Mouse (Mus musculus): Measurements from ENCODE around the gene Ube2m.

Gene Ube2m

DNA sequence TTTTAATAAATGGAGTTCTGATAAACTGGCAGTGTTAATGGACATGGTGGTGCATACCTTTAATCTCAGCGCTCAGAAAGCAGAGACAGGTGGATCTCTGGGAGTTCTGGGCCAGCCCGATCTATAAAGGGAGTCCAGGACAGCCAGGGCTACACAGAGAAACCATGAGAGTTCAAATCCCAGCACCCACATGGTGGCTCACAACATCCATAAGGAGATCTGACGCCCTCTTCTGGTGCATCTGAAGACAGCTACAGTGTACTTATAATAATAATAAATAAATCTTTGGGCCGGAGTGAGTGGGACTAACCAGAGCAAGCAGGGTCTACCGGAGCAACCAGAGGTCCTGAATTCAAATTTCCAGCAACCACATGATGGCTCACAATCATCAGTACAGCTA lies 34.7 kb downstream of the Ube2m start:
- DNase-seq (ENCODE audit: low read depth, low spot score) = no peak

GRCm38 (mm10) chr7:13001584-13001983 lies 36.5 kb downstream of the Ube2m start:
- no peak for DNase-seq (ENCODE audit: low read depth, low spot score)

DNA sequence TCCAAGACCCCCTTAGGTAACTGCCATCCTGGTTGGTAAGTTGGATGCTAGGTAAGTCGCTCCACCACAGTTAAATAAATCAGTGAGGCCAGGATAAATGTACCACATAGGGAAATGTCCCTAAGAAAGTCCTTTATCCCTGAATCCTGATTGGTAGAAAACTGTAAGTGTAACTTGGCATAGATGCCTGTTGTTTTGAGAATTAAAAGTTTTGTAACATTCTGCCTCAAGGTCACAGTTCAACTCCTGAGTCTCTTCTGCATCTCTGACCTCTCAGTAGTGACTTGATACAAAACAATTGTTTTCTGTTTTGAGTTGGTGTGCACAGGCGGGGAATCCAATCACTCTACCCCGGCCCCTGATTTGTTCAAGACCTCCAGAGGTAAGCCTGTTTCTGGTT lies 39.2 kb downstream of the Ube2m start, which contains the start of gene Trim28:
TSS of gene Trim28 (plus strand) at position 264 of the 400 bp plus-strand sequence.
- no peak for DNase-seq (ENCODE audit: low read depth, low spot score)

GRCm38 (mm10) chr7:12998053-12998452 lies 40.0 kb downstream of the Ube2m start, which contains the start of gene Slc27a5:
Gene Slc27a5 (minus strand): TSS chr7:12998192.
- DNase-seq (ENCODE audit: low read depth, low spot score) = no peak

DNA sequence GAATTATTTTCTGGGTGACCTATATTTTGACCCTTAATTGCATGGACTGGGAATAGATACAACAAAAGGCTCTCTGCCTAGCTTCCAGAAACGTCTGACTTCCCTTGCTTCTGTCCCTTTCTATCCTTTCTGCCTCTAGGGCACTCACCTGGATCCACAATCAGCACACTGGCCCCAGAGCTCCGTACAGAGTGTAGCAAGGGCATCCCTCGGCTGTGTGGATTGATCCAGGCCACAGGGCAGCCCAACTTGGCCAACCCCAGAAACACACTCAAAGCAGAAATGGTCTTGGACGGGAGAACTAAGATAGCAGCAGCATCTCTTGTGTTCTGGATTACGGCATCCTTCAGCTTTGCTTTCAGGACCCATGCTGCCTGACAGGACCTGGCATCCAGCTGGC lies 40.8 kb downstream of the Ube2m start:
- no peak for DNase-seq (ENCODE audit: low read depth, low spot score)

- no peak for DNase-seq (ENCODE audit: low read depth, low spot score)
Measured at GRCm38 (mm10) chr7:12995862-12996261, 42.2 kb downstream of the Ube2m start.

DNA sequence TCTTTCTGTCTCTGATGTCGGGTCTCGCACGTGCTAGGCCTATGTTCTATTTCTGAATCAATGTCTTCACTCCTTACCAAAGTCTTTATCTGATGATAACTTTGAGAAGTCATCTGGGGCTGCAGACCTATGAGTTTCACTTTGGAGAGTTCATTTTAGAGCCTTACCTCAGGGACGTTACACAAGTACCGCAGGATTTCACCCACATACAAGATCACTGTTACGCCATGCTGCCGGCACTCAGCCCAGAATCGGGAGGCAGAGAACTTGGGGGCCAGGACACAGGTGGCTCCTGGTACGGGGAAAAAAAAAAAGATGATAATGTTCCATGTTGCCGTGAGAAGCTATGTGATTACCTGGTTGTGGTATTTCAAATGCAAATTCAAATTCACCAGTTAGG lies 44.9 kb downstream of the Ube2m start:
- no peak for DNase-seq (ENCODE audit: low read depth, low spot score)

DNA sequence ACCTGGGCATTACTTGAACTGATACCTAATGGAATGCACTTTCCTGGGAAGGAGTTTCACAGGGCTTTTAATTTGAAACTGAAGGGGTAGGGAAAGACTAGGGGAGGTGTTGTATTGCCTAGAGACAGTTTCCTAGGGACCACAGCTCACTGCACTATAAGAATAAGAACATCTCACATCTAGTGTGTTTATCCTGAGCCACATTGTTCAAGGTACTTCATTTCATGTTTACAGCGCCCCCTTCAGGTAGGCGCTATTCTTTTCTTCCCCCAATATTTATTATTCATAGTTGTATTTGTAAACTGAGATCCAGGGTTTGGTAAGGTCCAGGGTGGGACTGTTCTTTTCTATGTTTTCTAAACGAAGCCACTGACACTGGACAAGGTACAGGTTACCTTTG lies 45.9 kb downstream of the Ube2m start:
- no peak for DNase-seq (ENCODE audit: low read depth, low spot score)

- DNase-seq (ENCODE audit: low read depth, low spot score) = no peak
Measured at GRCm38 (mm10) chr7:12987409-12988189, 50.5 kb downstream of the Ube2m start.

GRCm38 (mm10) chr7:12986906-12987305 lies 51.2 kb downstream of the Ube2m start:
- DNase-seq (ENCODE audit: low read depth, low spot score) = no peak

DNA sequence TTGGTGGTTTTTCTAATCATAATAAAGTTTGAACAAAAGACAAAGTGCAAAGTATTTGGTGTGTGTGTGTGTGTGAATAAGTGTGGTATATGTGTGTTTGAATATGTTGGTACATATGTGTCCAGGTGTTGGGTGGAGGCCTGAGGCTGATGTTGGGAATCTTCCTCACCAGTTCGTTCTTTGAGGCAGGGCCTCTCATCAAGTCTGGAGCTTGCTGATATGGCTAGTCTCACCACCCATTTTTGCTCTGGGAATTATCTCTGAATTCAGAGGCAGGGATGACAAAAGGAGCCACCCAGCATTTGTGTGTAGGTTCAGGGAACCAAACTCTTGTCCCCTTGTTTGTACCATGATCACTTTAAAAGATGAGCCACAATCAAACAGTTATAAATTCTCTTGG lies 52.4 kb downstream of the Ube2m start:
- no peak for DNase-seq (ENCODE audit: low read depth, low spot score)

All from mesoderm, embryonic 11.5 days (tissue).